Mouse (Mus musculus) frontal cortex, postnatal 10 days (tissue): ENCODE data around the gene Mmp14.

ENCODE experiments used
- DNase-seq, 2 experiments: peaks; one replicate each; pipeline ENCODE4 v3.0.0; 2022; ENCODE audit warnings: low spot score in 2 of 2, mixed read lengths in 1 of 2

The Mmp14 gene

DNA sequence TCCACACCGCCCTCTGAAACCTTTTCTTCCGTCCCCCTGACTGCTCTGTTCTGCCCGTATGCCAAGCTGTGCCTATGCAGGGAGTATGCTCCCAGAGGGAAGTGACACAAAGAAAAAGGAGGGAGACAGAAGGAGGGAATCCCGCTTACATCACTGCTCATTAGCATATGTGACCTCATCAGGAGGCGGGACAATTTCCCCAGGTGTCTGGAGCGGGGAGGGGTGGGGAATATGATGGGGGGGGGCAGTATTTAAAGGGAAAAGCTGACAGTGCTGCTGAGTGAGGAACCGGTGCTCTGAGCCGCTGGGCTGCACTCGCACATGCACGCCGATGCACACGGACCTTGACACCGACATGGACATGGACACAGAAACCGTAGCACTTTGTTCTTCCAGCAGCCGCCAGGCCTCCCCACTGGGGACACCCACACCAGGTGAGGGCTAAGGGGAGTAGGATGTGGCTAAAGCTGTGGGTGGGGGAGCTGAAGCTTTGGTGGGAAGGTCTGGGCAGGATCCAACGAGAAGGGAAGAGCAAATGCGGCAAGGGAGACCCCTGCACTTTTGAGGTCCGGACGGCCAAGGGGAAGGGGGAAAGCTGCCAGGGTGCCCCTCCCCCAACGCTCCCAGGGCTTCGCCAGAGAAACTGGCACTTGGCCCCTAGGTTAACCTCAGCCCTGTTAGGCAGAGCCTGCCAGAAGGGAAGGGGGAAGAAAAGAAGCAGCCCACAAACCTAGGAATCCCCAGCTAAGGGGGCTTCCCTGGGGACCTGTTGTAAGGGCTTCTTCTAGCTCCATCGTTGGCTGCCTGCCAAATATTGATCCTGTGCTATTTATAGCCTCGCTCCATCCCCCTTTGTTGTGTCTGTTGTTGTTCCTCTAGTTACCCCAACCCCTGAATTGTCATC, 44.8 kb downstream of the Mmp14 start, which contains the start of gene Rem2:
Rem2 (plus strand) TSS at position 160 of the 904 bp plus-strand sequence.
- peak; percentile 53 to 66 for DNase-seq

DNA sequence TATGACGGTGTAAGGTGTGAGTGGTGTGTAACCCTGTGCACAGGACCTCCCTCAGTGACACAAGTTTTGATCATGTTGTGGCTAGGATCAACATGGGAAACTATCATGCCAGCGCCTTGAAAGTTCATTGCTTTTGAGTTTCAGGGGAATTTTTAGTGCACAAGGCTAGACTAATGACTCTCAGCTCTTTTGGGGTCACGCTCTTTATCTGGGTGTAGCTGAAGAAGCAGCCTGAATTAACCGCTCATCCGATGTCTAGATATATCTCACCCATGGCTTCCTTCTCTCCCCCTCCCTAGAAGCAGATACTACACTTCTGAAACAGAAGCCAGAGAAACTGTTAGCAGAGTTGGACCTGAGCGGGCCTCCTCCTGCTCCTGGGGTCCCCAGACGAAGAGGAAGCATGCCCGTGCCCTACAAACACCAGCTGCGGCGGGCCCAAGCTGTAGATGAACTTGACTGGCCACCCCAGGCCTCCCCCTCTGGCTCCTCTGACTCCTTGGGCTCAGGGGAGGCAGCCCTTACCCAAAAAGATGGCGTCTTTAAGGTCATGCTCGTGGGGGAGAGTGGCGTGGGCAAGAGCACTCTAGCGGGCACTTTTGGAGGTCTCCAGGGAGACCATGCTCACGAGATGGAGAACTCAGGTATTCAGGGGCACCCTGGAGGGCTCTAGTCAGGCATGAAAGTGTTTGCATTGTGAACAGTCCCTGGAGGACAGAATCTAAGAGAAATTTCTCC, 45.9 kb downstream of the Mmp14 start:
- DNase-seq, result no peak

DNA sequence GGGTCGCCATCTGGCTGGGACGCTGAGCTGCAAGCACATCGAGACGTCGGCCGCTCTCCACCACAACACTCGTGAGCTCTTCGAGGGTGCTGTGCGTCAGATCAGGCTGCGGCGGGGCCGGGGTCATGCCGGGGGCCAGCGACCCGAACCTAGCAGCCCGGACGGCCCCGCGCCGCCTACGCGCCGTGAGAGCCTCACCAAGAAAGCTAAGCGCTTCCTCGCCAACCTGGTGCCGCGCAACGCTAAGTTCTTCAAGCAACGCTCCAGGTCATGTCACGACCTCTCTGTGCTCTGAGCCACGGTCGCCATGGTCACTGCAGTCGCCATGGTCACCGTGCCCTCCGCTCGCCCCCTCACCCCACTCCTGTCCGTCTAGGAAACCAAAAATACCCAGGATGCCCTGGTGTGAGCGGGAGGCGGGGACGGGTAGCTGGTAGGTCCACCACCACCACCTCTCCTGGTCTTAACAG, 48.1 kb downstream of the Mmp14 start:
- no peak for DNase-seq

DNA sequence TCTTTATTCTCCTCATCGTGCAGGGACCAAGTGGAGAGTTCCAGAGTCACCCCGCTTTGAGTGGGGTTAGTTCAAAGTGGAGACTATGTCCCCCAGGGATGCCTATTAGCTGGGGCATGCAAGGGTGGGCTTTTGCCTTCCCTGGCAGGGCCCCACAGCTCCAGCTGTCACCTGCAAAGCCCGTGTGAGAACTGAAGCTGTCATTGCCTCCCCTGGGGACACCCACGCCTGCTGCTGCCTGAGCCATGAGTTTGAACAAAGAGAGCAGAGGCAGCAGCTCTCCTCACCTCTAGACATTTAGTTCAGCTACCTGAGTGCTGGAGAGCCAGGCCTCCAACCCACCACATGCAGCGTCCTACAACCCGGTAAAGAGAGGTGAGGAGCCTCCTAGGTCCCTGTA, 49.3 kb downstream of the Mmp14 start:
- no peak for DNase-seq

DNA sequence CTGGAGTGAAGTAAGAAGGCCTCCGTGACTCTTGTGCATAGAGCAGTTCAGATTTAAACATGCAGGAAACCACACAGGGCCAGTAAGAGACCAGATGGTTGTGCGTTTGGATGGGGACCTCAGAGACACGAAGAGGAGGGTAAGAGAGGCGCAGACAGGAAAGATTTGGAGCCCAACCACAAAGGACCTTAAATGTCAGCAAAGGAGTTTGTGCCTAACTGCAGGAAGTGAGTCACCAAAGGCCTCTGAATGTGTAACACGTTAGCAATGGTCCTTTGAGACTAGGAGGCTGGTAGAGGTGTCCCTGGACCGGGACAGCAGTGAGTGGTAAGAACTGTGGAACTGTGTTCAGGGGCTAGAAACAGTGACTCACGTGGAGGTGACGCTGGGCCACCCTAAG, 50.0 kb downstream of the Mmp14 start:
- DNase-seq, result no peak

DNA sequence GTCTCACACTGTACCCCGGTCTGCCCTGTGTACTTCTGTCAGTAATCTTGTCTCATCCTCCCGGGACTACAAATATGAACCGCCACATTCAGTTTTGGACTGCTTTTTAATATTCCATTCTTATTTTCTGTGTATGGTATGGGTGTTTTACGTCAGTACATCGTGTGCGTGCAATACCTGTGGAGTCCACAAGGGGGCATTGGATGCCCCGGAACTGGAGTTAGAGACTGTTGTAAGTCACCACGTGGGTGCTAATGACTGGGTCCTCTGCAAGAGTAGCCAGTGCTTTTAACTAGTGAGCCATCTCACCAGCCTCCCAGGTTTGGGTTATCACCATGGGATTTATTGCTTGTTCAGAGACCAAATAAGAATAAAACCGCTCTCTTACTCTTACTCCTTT, 51.1 kb downstream of the Mmp14 start:
- DNase-seq, result no peak

DNA sequence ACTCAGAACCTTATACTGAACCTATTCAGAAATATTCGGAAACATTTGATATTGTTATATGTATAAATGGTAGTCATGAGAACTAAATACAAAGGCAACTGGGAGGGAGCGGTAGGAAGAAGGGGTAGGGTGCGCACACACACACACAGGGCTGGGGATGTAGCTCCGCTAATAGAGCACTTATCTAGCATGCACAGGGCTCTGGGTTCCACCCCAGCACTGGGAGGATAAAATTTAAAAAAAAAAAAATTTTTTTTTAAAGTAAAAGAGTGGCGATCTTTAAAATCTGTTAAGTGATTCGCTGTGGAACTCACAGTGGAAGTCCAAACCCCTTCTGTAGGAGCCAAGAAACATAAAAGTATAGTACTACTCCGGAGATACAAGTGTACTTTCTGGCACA, 54.5 kb downstream of the Mmp14 start:
- DNase-seq, result no peak

DNA sequence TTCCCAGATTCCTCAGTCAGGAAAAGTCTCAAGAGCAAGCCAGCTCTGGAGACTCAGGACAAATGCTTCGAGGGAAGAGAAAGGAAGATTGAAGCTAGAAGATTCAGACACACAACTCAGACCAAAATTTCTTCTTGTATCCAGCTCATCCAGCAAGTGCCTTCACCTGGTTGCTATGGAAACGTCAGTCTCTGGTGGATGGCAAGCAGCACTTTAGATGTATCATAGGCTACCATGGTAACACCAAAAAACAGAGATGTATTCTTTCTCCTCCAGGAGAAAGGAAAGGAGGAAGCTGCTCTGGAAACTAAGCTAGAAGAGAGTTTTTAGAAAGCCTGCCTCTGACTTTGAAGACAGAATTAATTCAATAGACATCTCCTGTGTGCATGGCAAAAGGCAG, 56.3 kb downstream of the Mmp14 start:
- no peak for DNase-seq

DNA sequence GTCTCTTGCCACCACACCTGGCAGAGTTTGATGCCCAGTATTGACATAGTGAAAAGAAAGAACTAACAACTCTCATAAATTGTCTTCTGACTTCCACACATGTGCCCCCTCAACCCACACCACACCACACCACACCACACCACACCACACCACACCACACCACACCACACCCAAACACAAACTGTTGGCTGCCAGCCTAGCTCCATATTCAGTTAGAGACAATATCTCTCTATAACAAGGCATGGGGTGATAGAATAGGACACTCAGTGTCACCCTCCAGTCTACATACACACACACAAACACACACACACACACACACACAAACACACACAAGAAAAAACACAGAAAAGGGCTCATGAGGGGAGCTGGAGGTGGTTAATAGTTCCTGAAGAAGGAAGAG, 56.9 kb downstream of the Mmp14 start:
- no peak for DNase-seq

DNA sequence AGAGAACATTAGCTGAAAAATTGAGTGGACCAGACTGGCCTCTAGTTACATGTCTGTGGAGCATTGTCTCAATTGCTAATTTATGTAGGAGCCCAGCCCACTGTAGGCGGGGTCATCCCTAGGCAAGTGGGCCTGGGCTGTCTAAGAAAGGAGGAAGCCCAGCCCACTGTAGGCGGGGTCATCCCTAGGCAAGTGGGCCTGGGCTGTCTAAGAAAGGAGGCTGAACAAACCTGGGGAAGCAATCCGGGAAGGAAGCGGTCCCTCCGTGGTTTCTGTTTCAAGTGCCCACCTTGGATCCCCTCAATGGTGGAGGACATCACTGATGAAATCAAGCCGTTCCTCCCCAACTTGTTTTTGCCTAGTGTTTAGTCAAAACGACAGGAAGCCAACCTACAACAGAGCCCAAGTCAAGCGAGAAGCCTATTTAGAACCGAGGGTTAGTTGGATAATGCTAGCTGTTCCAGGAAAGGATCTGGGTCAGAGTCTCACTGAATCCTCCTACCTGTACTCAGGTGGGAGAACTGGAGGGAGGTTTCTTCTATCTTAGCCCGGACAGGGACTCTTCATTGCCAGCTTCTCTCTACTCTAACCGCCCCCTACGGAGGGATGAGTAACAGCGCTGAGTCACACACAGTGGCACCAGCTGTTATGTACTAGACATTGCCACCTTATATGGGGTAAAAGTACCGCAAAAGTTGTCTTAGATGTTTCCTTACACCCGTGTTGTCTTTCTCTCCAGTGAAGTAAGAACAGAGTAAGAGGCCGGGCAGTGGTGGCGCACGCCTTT, 61.1 kb downstream of the Mmp14 start:
- DNase-seq, result no peak

DNA sequence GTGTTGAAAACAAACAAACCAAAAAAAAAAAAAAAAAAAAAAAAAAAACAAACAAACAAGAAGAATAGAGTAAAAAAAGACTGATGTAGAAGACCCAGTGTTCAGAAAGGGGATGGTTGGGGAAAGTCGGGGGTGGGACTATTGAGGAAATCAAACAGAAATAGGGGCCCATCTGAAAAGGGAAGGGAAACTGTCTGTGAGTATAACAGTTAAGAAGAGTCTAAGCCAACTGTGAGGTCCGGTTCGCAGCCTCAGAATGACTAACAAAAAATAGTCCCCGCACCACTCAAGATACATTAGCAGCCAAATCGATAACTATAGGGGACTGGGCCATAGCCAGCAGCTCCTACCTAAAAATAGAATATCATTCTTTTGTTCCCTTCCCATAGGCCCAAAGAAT, 61.8 kb downstream of the Mmp14 start:
- no peak for DNase-seq

DNA sequence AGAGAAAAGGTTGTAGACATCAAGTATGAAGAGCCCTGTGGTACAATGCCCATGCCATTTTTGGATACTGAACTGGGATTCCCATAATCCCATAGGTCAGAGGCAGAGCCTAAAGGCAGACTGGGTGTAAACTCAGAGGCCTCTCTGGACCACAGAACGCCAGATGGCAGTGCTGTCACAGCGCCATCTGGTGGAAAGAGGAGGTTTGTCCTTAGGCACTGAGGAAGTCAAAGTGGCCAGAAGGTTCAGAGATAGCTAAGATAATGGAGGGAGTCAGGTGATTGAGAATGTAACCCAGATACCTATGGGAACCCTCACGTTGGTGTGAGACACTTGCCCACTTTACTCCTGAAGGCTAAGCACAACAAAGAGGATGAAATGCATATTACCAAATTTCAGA, 62.8 kb downstream of the Mmp14 start:
- peak in 1 of 2 experiments; percentile 48 for DNase-seq
